27 mouse cellular contexts compared by ENCODE assay signal in the genomic region with DNA sequence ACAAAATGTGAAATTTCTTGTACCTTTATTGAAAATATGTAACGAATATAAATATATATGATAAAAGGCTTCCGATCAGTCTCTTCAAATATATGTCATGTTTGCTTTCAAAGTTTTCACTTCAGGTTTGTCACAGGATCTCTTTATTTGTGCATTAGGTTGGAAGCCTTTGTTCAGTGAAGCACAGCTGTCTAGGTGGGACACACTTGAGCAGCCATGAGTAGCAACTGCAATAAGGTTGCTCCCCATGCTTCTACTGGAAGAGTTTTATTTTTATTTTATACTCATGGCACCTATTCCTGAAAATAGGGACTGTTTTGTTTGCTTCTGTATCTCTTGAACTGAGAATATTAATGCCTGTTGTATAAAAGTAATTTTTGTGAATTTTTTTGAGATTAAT. TPM values are rescaled to one million over a fixed set of nuclear protein-coding genes. Genes with fewer than 3 reads are reported as not detected.
A peak's percentile ranks its signal among the peaks of the same experiment; 100 is the strongest.
DNase-seq lines count a peak whose midpoint lies in the region; ATAC-seq and TF ChIP-seq lines count a peak whose summit lies in the region.
"Had no signal": no experiment of that assay in that cellular context is flagged by ENCODE, and none has a peak within 500 bp of the region (broad histone marks: within the 10 kb centered on the region; RNA-seq: fewer than 3 reads in every experiment).

No protein-coding gene starts in this region.

- H3K4me3 ChIP-seq in heart, postnatal 0 days (ENCODE audit: low read depth, low read length) = no peak overlapping the region
- peak overlapping the region in 1 of 2 experiments; percentile 38; a peak in 2 of 4 replicates for H3K4me3 ChIP-seq in liver, embryonic 14.5 days (ENCODE audit: insufficient read depth in 1 of 2, low read depth in 2 of 2, low read length in 2 of 2)
- H3K4me3 ChIP-seq: forebrain, embryonic 10.5 days; heart, embryonic 12.5 days; hindbrain, embryonic 10.5 days; left cerebral cortex, adult 2 months; midbrain, embryonic 13.5 days; neural tube, embryonic 13.5 days had no signal

- no peak for TF ChIP-seq CTCF in heart, postnatal 0 days (IDR thresholded peaks at IDR 0.05; ENCODE audit: low read depth)
- TF ChIP-seq CTCF in liver, embryonic 14.5 days (IDR thresholded peaks at IDR 0.05; ENCODE audit: low read depth) = no peak

- no peak for TF ChIP-seq EP300 in heart, postnatal 0 days (IDR thresholded peaks at IDR 0.05; ENCODE audit: low read depth)
- TF ChIP-seq EP300 in liver, embryonic 14.5 days (IDR thresholded peaks at IDR 0.05; ENCODE audit: low read depth) = no peak

- H3K36me3 ChIP-seq in heart, postnatal 0 days (replicated peaks; ENCODE audit: control insufficient read depth, insufficient read depth, low read length) = no peaks in the 10 kb centered on the region
- H3K36me3 ChIP-seq in liver, embryonic 14.5 days (replicated peaks; ENCODE audit: control insufficient read depth, insufficient read depth, low read depth) = peaks cover 11% of the 10 kb centered on the region
- H3K36me3 ChIP-seq: forebrain, embryonic 10.5 days; heart, embryonic 12.5 days; hindbrain, embryonic 10.5 days; midbrain, embryonic 13.5 days; neural tube, embryonic 13.5 days had no signal

- intact Hi-C loops in heart, postnatal 36 days (cut with DNase I) = no loop called here

- no peak for ATAC-seq in heart, postnatal 0 days (ENCODE audit: insufficient read depth, low read depth)
- ATAC-seq in liver, embryonic 14.5 days (ENCODE audit: insufficient read depth) = no peak
- ATAC-seq: activated CD4-positive, CD25-positive, alpha-beta regulatory T cell, adult 4 months; forebrain, postnatal 0 days; hindbrain, postnatal 0 days; intestine, postnatal 0 days; midbrain, embryonic 13.5 days; Patski had no signal

- H3K4me2 ChIP-seq in heart, postnatal 0 days (ENCODE audit: low read depth, low read length) = no peak overlapping the region
- H3K4me2 ChIP-seq in liver, embryonic 14.5 days (ENCODE audit: low read depth) = peak overlapping the region; percentile 83
- H3K4me2 ChIP-seq: heart, embryonic 12.5 days; midbrain, embryonic 13.5 days; neural tube, embryonic 13.5 days had no signal

- 91% methylated on average over 2 of the region's 2 CpGs for WGBS in heart, postnatal 0 days
- 65% methylated on average over 2 of the region's 2 CpGs for WGBS in liver, embryonic 14.5 days (ENCODE audit: insufficient replicate concordance)

- H3K27me3 ChIP-seq in heart, postnatal 0 days (ENCODE audit: control insufficient read depth, insufficient read depth, low read length) = no peaks in the 10 kb centered on the region
- H3K27me3 ChIP-seq in liver, embryonic 14.5 days (ENCODE audit: control insufficient read depth, insufficient read depth, low read length) = no peaks in the 10 kb centered on the region
- H3K27me3 ChIP-seq: heart, embryonic 12.5 days; midbrain, embryonic 13.5 days; neural tube, embryonic 13.5 days; Patski had no signal

- H3K9ac ChIP-seq in heart, postnatal 0 days (replicated peaks; ENCODE audit: low read depth, low read length) = no peak overlapping the region
- peak overlapping the region; percentile 67 for H3K9ac ChIP-seq in liver, embryonic 14.5 days (replicated peaks)
- H3K9ac ChIP-seq: forebrain, postnatal 0 days; heart, embryonic 12.5 days; midbrain, embryonic 13.5 days; neural tube, embryonic 13.5 days had no signal

- H3K9me3 ChIP-seq in heart, postnatal 0 days (replicated peaks; ENCODE audit: control insufficient read depth, low read length) = no peaks in the 10 kb centered on the region
- no peaks in the 10 kb centered on the region for H3K9me3 ChIP-seq in liver, embryonic 14.5 days (ENCODE audit: control insufficient read depth, low read length)
- H3K9me3 ChIP-seq: forebrain, embryonic 10.5 days; heart, embryonic 12.5 days; hindbrain, embryonic 10.5 days; midbrain, embryonic 13.5 days; neural tube, embryonic 13.5 days had no signal

- H3K4me1 ChIP-seq in heart, postnatal 0 days (ENCODE audit: control insufficient read depth, insufficient read depth) = peaks cover 69% of the 10 kb centered on the region
- peaks cover 59 to 66% of the 10 kb centered on the region in 2 experiments for H3K4me1 ChIP-seq in liver, embryonic 14.5 days (replicated peaks; ENCODE audit: control insufficient read depth in 2 of 2, insufficient read depth in 2 of 2, low read length in 1 of 2)

- no peak for DNase-seq in heart, postnatal 0 days (ENCODE audit: low spot score)
- no peak for DNase-seq in heart, postnatal 36 days
- peak; percentile 10 for DNase-seq in retina, embryonic 14.5 days (ENCODE audit: low spot score)
- DNase-seq in retina, postnatal 1 day = no peak
- no peak for DNase-seq in liver, embryonic 14.5 days (ENCODE audit: low read depth in 3 of 3, low spot score in 3 of 3)
- no peak for DNase-seq in lung, adult 18-20 months
- DNase-seq in right cerebral cortex, postnatal 4 days = no peak
- DNase-seq: adrenal gland, postnatal 25 days; cerebellum, adult 11 months; cerebellum, postnatal 25 days; embryo, embryonic 11 days; forebrain, postnatal 0 days; layer of hippocampus, adult 9-11 months; left cerebral cortex, postnatal 4 days; lung, postnatal 14 days; right cerebral cortex, postnatal 14 days had no signal

- H3K27ac ChIP-seq in heart, postnatal 0 days (ENCODE audit: low read depth) = 0 out of 2 replicates have a peak overlapping the region, but pooled peaks have one; percentile 30
- peak overlapping the region; percentile 89 for H3K27ac ChIP-seq in liver, embryonic 14.5 days
- H3K27ac ChIP-seq: forebrain, embryonic 10.5 days; hindbrain, embryonic 10.5 days; hindbrain, postnatal 0 days; left cerebral cortex, adult 2 months; midbrain, embryonic 13.5 days; neural tube, embryonic 13.5 days; stomach, postnatal 0 days had no signal

RNA-seq across cellular contexts. Expression of gene Picalm, which starts 14.3 kb away (rescaled TPM):
- 169 and 208 TPM in 2 replicates for total RNA-seq in heart, postnatal 0 days (2014; rRNA removed; ENCODE audit: low replicate concordance)
- polyA plus RNA-seq in heart, postnatal 0 days (2015; fragmentation: Nextera tagmentation; extraction: Ambion mirVana) = 25.2 and 29.2 TPM in 2 replicates
- total RNA-seq in heart, postnatal 36 days (2021) = 100 to 1,000 TPM; 113 to 122 TPM
- polyA plus RNA-seq in liver, embryonic 14.5 days (2012; rRNA removed) = 97.1 and 138 TPM in 2 replicates
- polyA plus RNA-seq in liver, embryonic 14.5 days (2014; fragmentation: Nextera tagmentation; extraction: Ambion mirVana) = 61.5 and 63.2 TPM in 2 replicates
